Mouse (Mus musculus) limb, embryonic 10.5 days (tissue): ENCODE results near the gene Aldoart2. TPM values are rescaled to one million over a fixed set of nuclear protein-coding genes. Genes with fewer than 3 reads are reported as not detected.
A peak's percentile ranks its signal among the peaks of the same experiment; 100 is the strongest.
"Not testable (repeated sequence)": the region's sequence is repeated elsewhere in the genome, so short reads cannot be mapped to it uniquely, and the experiment has no call there.

Source experiments
- DNase-seq: peaks from one replicate; pipeline ENCODE4 v3.0.0-alpha.2; 2017; ENCODE audit warnings: low spot score
- H3K27ac ChIP-seq: fragments of 300-500 bp; sonication (generic); 2 replicates; pipeline ENCODE4 v1.5.1; 2016; ENCODE audit warnings: mild to moderate bottlenecking
- H3K27me3 ChIP-seq: fragments of 300-500 bp; sonication (generic); 2 replicates; pipeline ENCODE4 v1.6.1; 2016; ENCODE audit warnings: low read depth, mild to moderate bottlenecking; ENCODE audit not compliant: poor library complexity, severe bottlenecking
- H3K36me3 ChIP-seq: fragments of 300-500 bp; sonication (generic); 2 replicates; pipeline ENCODE4 v1.6.1; 2016; ENCODE audit warnings: mild to moderate bottlenecking, moderate library complexity
- H3K4me1 ChIP-seq: fragments of 300-500 bp; sonication (generic); 2 replicates; pipeline ENCODE4 v1.6.1; 2016
- H3K4me3 ChIP-seq: fragments of 300-500 bp; sonication (generic); 2 replicates; pipeline ENCODE4 v1.5.1; 2016; ENCODE audit warnings: mild to moderate bottlenecking, moderate library complexity
- H3K9me3 ChIP-seq: fragments of 300-500 bp; sonication (generic); replicated peaks from 2 replicates; pipeline ENCODE4 v1.6.1; 2016; ENCODE audit warnings: mild to moderate bottlenecking
- WGBS: fragments of 180-500 bp; shearing (Covaris S2); methylation state at CpG from one replicate; pipeline ENCODE4 v1.1.7; 2016; 5-methylcytosine and 5-hydroxymethylcytosine counted together
- polyA plus RNA-seq: library from polyadenylated mRNA; unstranded; fragments of >200 nt; fragmentation: Nextera tagmentation; extraction: Ambion mirVana; gene quantifications from 2 replicates; pipeline ENCODE4 v1.2.1, GENCODE M21; 2016

Aldoart2 gene
- not detected in 2 replicates for polyA plus RNA-seq

- Histone ChIP-seq H3K4me1 (peaks cover 4% of the 10 kb centered on the region; the same call in 1 of the 2 replicates), H3K4me3 (no peak within 1 kb of the TSS), H3K9me3 (no peaks in the 10 kb centered on the region), H3K27me3 (no peaks in the 10 kb centered on the region), H3K36me3 (no peaks in the 10 kb centered on the region), H3K27ac (no peak within 1 kb of the TSS)
- WGBS, result 96% methylated on average over 19 of the region's 19 CpGs
- no peak for DNase-seq
Observed at GRCm38 (mm10) chr12:55565206-55565605, at the start of gene Aldoart2. Gene Aldoart2, plus strand, starts transcription at chr12:55565239.

GRCm38 (mm10) chr12:55518061-55518738 lies 46.8 kb upstream of the Aldoart2 start:
- Histone ChIP-seq H3K4me3 (no peak overlapping the region), H3K36me3 (no peaks in the 10 kb centered on the region), H3K27ac (no peak overlapping the region), H3K27me3 (no peaks in the 10 kb centered on the region), H3K9me3 (no peaks in the 10 kb centered on the region), H3K4me1 (no peaks in the 10 kb centered on the region)
- 54% methylated on average over 15 of the region's 15 CpGs for WGBS
- peak; percentile 67 for DNase-seq

- WGBS, result 70% methylated on average over 15 of the region's 15 CpGs
- no peak overlapping the region for H3K27ac ChIP-seq
- H3K36me3 ChIP-seq, result no peaks in the 10 kb centered on the region
- H3K9me3 ChIP-seq, result no peaks in the 10 kb centered on the region
- no peaks in the 10 kb centered on the region for H3K27me3 ChIP-seq
- no peak overlapping the region for H3K4me3 ChIP-seq
- DNase-seq, result no peak
- H3K4me1 ChIP-seq, result no peaks in the 10 kb centered on the region
Observed at GRCm38 (mm10) chr12:55526983-55527752, 37.9 kb upstream of the Aldoart2 start.

- no peak overlapping the region for H3K4me3 ChIP-seq
- H3K36me3 ChIP-seq, result no peaks in the 10 kb centered on the region
- H3K27me3 ChIP-seq, result peaks cover 13% of the 10 kb centered on the region; the same call in 1 of the 2 replicates
- H3K4me1 ChIP-seq, result no peaks in the 10 kb centered on the region
- no peaks in the 10 kb centered on the region for H3K9me3 ChIP-seq
- H3K27ac ChIP-seq, result no peak overlapping the region
- DNase-seq, result peak; percentile 76
- WGBS, result 6% methylated on average over 14 of the region's 14 CpGs
Observed at GRCm38 (mm10) chr12:55536537-55537135, 28.4 kb upstream of the Aldoart2 start.

- DNase-seq, result no peak
- WGBS, result 70% methylated on average over 7 of the region's 7 CpGs
- Histone ChIP-seq H3K27ac (no peak overlapping the region), H3K4me3 (no peak overlapping the region), H3K27me3 (peaks cover 13% of the 10 kb centered on the region; the same call in 1 of the 2 replicates), H3K4me1 (no peaks in the 10 kb centered on the region), H3K9me3 (no peaks in the 10 kb centered on the region), H3K36me3 (no peaks in the 10 kb centered on the region)
Observed at GRCm38 (mm10) chr12:55537742-55538141, 27.3 kb upstream of the Aldoart2 start.

GRCm38 (mm10) chr12:55538328-55538971 lies 26.6 kb upstream of the Aldoart2 start:
- WGBS, result 92% methylated on average over 1 of the region's 1 CpGs
- no peak for DNase-seq

GRCm38 (mm10) chr12:55539157-55539556 lies 25.9 kb upstream of the Aldoart2 start:
- WGBS, result 59% methylated on average over 8 of the region's 8 CpGs
- Histone ChIP-seq H3K9me3 (no peaks in the 10 kb centered on the region), H3K27me3 (peaks cover 13% of the 10 kb centered on the region; the same call in 1 of the 2 replicates), H3K4me3 (no peak overlapping the region), H3K27ac (no peak overlapping the region), H3K36me3 (no peaks in the 10 kb centered on the region), H3K4me1 (no peaks in the 10 kb centered on the region)
- DNase-seq, result no peak

More at GRCm38 (mm10) chr12:55538328-55538971, 26.6 kb upstream of the Aldoart2 start:
- Histone ChIP-seq H3K27ac (no peak overlapping the region), H3K4me1 (no peaks in the 10 kb centered on the region), H3K27me3 (peaks cover 13% of the 10 kb centered on the region; the same call in 1 of the 2 replicates), H3K36me3 (no peaks in the 10 kb centered on the region), H3K4me3 (no peak overlapping the region), H3K9me3 (no peaks in the 10 kb centered on the region)

- WGBS, result 83% methylated on average over 6 of the region's 6 CpGs
- not testable (repeated sequence) for H3K36me3 ChIP-seq, DNase-seq, H3K27ac ChIP-seq, H3K27me3 ChIP-seq, H3K4me3 ChIP-seq, H3K4me1 ChIP-seq, H3K9me3 ChIP-seq
Observed at GRCm38 (mm10) chr12:55554901-55555300, 10.1 kb upstream of the Aldoart2 start.

GRCm38 (mm10) chr12:55557866-55558265 lies 7.2 kb upstream of the Aldoart2 start:
- no peaks in the 10 kb centered on the region for H3K9me3 ChIP-seq

GRCm38 (mm10) chr12:55559184-55559855 lies 5.7 kb upstream of the Aldoart2 start:
- Histone ChIP-seq H3K4me1 (peaks cover 8% of the 10 kb centered on the region; the same call in 1 of the 2 replicates), H3K36me3 (no peaks in the 10 kb centered on the region), H3K27ac (no peak overlapping the region), H3K4me3 (no peak overlapping the region), H3K27me3 (no peaks in the 10 kb centered on the region), H3K9me3 (no peaks in the 10 kb centered on the region)
- WGBS, result 91% methylated on average over 12 of the region's 12 CpGs
- DNase-seq, result no peak

More at GRCm38 (mm10) chr12:55557866-55558265, 7.2 kb upstream of the Aldoart2 start:
- H3K36me3 ChIP-seq, result no peaks in the 10 kb centered on the region
- H3K4me3 ChIP-seq, result no peak overlapping the region
- peaks cover 8% of the 10 kb centered on the region; the same call in 1 of the 2 replicates for H3K4me1 ChIP-seq
- no peak for DNase-seq
- no peaks in the 10 kb centered on the region for H3K27me3 ChIP-seq
- no peak overlapping the region for H3K27ac ChIP-seq
- WGBS, result 85% methylated on average over 6 of the region's 6 CpGs

GRCm38 (mm10) chr12:55560025-55560690 lies 4.9 kb upstream of the Aldoart2 start:
- 20% methylated on average over 19 of the region's 19 CpGs for WGBS
- no peak for DNase-seq
- no peak overlapping the region for H3K27ac ChIP-seq

More at GRCm38 (mm10) chr12:55560025-55560690, 4.9 kb upstream of the Aldoart2 start:
- Histone ChIP-seq H3K4me1 (peaks cover 8% of the 10 kb centered on the region; the same call in 1 of the 2 replicates), H3K36me3 (no peaks in the 10 kb centered on the region), H3K27me3 (no peaks in the 10 kb centered on the region), H3K4me3 (peak overlapping the region; percentile 44), H3K9me3 (no peaks in the 10 kb centered on the region)
